Mouse (Mus musculus): ENCODE results near the gene Stxbp5. TPM values are rescaled to one million over a fixed set of nuclear protein-coding genes. Genes with fewer than 3 reads are reported as not detected.

Gene Stxbp5
- total RNA-seq, 1 experiment = 4.4 TPM

DNA sequence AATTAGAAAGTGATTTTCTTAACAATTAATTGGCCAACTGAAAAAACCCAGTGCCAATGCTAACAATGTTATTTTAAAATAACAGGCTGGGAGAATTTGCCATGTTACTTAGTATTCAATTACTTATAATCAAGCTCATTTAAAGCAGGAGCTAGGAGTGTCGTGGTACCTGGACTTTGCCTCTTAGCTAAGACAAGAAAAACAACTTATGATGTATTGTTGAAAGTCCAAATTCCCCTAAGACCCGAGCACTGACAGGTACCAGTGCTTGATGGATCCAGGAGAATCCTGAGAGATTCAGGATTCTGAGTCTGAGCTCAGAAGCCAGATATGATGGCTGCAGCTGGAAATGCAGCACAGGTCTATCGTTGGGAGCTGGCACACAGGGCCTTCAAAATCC, 71.1 kb downstream of the Stxbp5 start:
- Histone ChIP-seq H3K4me1 (ENCODE audit: control insufficient read depth in 2 of 2, insufficient read depth in 2 of 2, low read length in 2 of 2, poor library complexity in 1 of 2) (peaks cover 0 to 2% of the 10 kb centered on the region in 2 experiments; a peak in 2 of 4 replicates), H3K9me3 (ENCODE audit: control insufficient read depth, insufficient read depth, low read depth, low read length) (no peaks in the 10 kb centered on the region), H3K27ac (ENCODE audit: insufficient read depth, low read depth, low read length, poor library complexity, severe bottlenecking) (no peak overlapping the region), H3K9ac (ENCODE audit: insufficient read depth, low read depth, low read length, poor library complexity, severe bottlenecking) (no peak overlapping the region), H3K4me3 (ENCODE audit: insufficient read depth in 1 of 2, low read depth in 1 of 2, low read length in 2 of 2, poor library complexity in 1 of 2, severe bottlenecking in 1 of 2) (no peak overlapping the region), H3K36me3 (ENCODE audit: control insufficient read depth, insufficient read depth, low read length, poor library complexity, severe bottlenecking) (no peaks in the 10 kb centered on the region)
- in situ Hi-C loops (cut with MboI; ENCODE audit: low sequenced_read_pairs in 2 of 2, unreplicated experiment in 2 of 2) = no loop called here
- no peak for DNase-seq (ENCODE audit: low read depth, low spot score)
- TF ChIP-seq ZC3H11A (IDR thresholded peaks at IDR 0.05; ENCODE audit: borderline replicate concordance, low read depth, low read length) (no peak), MAFK (IDR thresholded peaks at IDR 0.05; ENCODE audit: insufficient read depth, low read depth, low read length) (no peak), CHD2 (IDR thresholded peaks at IDR 0.05; ENCODE audit: low read depth, low read length) (no peak), HCFC1 (IDR thresholded peaks at IDR 0.05; ENCODE audit: borderline replicate concordance, insufficient read depth, low read length) (no peak), ZNF384 (IDR thresholded peaks at IDR 0.05; ENCODE audit: low read depth, low read length) (no peak)

DNA sequence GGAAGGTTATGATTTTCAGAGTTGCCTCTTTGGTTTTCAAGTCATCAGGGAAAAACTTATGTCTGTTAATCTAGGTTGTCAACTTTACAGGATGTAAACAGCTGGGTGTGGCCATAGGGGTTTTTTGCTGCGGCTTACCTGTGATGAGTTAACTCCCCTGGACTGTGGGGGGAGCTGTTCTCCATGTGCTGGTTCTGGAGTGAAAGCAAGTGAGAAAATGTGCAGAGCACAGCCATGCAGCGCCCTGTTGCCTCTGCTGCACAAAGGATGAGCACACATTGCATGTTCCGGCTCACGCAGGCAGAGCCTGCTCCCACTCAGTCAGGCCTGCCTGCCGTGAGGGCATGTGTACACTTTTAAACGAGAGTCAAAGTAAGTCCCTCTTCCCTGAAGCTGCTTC, 79.6 kb downstream of the Stxbp5 start:
- in situ Hi-C loops (cut with MboI; ENCODE audit: low sequenced_read_pairs in 2 of 2, unreplicated experiment in 2 of 2) = loop anchor here in 1 of 2 experiments (25.0 kb wide), 1 partner anchor 491 kb away; no protein-coding TSS in a partner anchor
- no peaks in the 10 kb centered on the region for H3K4me1 ChIP-seq (ENCODE audit: control insufficient read depth in 2 of 2, insufficient read depth in 2 of 2, low read length in 2 of 2, poor library complexity in 1 of 2)
- H3K27ac ChIP-seq (ENCODE audit: insufficient read depth, low read depth, low read length, poor library complexity, severe bottlenecking) = no peak overlapping the region
- no peaks in the 10 kb centered on the region for H3K9me3 ChIP-seq (ENCODE audit: control insufficient read depth, insufficient read depth, low read depth, low read length)
- no peak for DNase-seq (ENCODE audit: low read depth, low spot score)
- H3K4me3 ChIP-seq (ENCODE audit: insufficient read depth in 1 of 2, low read depth in 1 of 2, low read length in 2 of 2, poor library complexity in 1 of 2, severe bottlenecking in 1 of 2) = no peak overlapping the region
- TF ChIP-seq ZNF384 (IDR thresholded peaks at IDR 0.05; ENCODE audit: low read depth, low read length) (no peak), MAFK (IDR thresholded peaks at IDR 0.05; ENCODE audit: insufficient read depth, low read depth, low read length) (no peak), ZC3H11A (IDR thresholded peaks at IDR 0.05; ENCODE audit: borderline replicate concordance, low read depth, low read length) (no peak), CHD2 (IDR thresholded peaks at IDR 0.05; ENCODE audit: low read depth, low read length) (no peak), HCFC1 (IDR thresholded peaks at IDR 0.05; ENCODE audit: borderline replicate concordance, insufficient read depth, low read length) (no peak)
- no peak overlapping the region for H3K9ac ChIP-seq (ENCODE audit: insufficient read depth, low read depth, low read length, poor library complexity, severe bottlenecking)
- H3K36me3 ChIP-seq (ENCODE audit: control insufficient read depth, insufficient read depth, low read length, poor library complexity, severe bottlenecking) = no peaks in the 10 kb centered on the region

DNA sequence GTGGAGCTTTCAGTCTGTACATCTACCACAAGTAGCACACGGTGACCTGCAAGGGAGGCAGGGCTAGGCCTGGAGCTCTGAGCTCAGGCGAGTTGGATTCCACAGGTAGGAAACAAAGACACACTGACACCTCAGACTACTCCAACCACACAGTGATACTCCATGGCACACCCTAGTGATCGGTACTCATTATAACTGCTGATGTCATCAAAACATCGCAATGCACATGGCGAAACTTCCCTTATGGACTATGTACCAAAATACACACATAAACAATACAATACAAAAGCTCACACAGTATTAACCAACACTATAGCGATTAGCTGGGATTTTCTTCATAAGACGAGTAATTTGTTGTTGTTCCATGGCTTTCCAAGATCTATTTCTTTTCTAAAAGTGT, 82.3 kb downstream of the Stxbp5 start:
- H3K36me3 ChIP-seq (ENCODE audit: control insufficient read depth, insufficient read depth, low read length, poor library complexity, severe bottlenecking) = no peaks in the 10 kb centered on the region
- TF ChIP-seq ZC3H11A (IDR thresholded peaks at IDR 0.05; ENCODE audit: borderline replicate concordance, low read depth, low read length) = no peak
- TF ChIP-seq MAFK (IDR thresholded peaks at IDR 0.05; ENCODE audit: insufficient read depth, low read depth, low read length) = peak; percentile 83
- TF ChIP-seq CHD2 (IDR thresholded peaks at IDR 0.05; ENCODE audit: low read depth, low read length) = no peak
- no peak for TF ChIP-seq ZNF384 (IDR thresholded peaks at IDR 0.05; ENCODE audit: low read depth, low read length)
- in situ Hi-C loops (cut with MboI; ENCODE audit: low sequenced_read_pairs in 2 of 2, unreplicated experiment in 2 of 2) = loop anchor here in 1 of 2 experiments (25.0 kb wide), 1 partner anchor 494 kb away; no protein-coding TSS in a partner anchor
- no peak overlapping the region for H3K27ac ChIP-seq (ENCODE audit: insufficient read depth, low read depth, low read length, poor library complexity, severe bottlenecking)
- H3K9me3 ChIP-seq (ENCODE audit: control insufficient read depth, insufficient read depth, low read depth, low read length) = no peaks in the 10 kb centered on the region
- no peak overlapping the region for H3K9ac ChIP-seq (ENCODE audit: insufficient read depth, low read depth, low read length, poor library complexity, severe bottlenecking)
- no peaks in the 10 kb centered on the region for H3K4me1 ChIP-seq (ENCODE audit: control insufficient read depth in 2 of 2, insufficient read depth in 2 of 2, low read length in 2 of 2, poor library complexity in 1 of 2)
- no peak for DNase-seq (ENCODE audit: low read depth, low spot score)
- H3K4me3 ChIP-seq (ENCODE audit: insufficient read depth in 1 of 2, low read depth in 1 of 2, low read length in 2 of 2, poor library complexity in 1 of 2, severe bottlenecking in 1 of 2) = no peak overlapping the region

DNA sequence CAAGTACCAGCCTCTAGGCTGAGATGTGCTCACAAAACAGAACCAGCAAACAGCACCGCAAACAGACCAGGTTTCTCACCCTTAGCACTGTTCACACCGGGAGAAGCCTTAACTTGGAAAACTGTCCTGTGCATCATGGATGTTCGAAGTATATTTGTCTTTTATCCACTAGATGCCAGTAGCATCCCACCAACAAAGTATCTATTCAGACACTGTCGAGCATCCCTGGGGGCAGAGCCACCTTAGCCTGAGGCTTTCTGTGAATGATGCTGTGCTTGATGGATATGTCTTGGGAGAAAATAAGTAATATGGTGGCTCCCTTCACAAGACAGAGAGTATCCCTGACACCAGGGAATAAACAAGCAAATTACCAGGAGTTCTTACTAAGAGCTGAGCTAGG, 87.0 kb downstream of the Stxbp5 start:
- H3K4me1 ChIP-seq (ENCODE audit: control insufficient read depth in 2 of 2, insufficient read depth in 2 of 2, low read length in 2 of 2, poor library complexity in 1 of 2) = no peaks in the 10 kb centered on the region
- in situ Hi-C loops (cut with MboI; ENCODE audit: low sequenced_read_pairs in 2 of 2, unreplicated experiment in 2 of 2) = loop anchor here in 1 of 2 experiments (25.0 kb wide), 1 partner anchor 498 kb away; no protein-coding TSS in a partner anchor
- no peak overlapping the region for H3K27ac ChIP-seq (ENCODE audit: insufficient read depth, low read depth, low read length, poor library complexity, severe bottlenecking)
- no peaks in the 10 kb centered on the region for H3K36me3 ChIP-seq (ENCODE audit: control insufficient read depth, insufficient read depth, low read length, poor library complexity, severe bottlenecking)
- H3K9me3 ChIP-seq (ENCODE audit: control insufficient read depth, insufficient read depth, low read depth, low read length) = no peaks in the 10 kb centered on the region
- TF ChIP-seq ZNF384 (IDR thresholded peaks at IDR 0.05; ENCODE audit: low read depth, low read length) (no peak), MAFK (IDR thresholded peaks at IDR 0.05; ENCODE audit: insufficient read depth, low read depth, low read length) (no peak), CHD2 (IDR thresholded peaks at IDR 0.05; ENCODE audit: low read depth, low read length) (no peak), HCFC1 (IDR thresholded peaks at IDR 0.05; ENCODE audit: borderline replicate concordance, insufficient read depth, low read length) (no peak), ZC3H11A (IDR thresholded peaks at IDR 0.05; ENCODE audit: borderline replicate concordance, low read depth, low read length) (no peak)
- H3K9ac ChIP-seq (ENCODE audit: insufficient read depth, low read depth, low read length, poor library complexity, severe bottlenecking) = no peak overlapping the region
- no peak overlapping the region for H3K4me3 ChIP-seq (ENCODE audit: insufficient read depth in 1 of 2, low read depth in 1 of 2, low read length in 2 of 2, poor library complexity in 1 of 2, severe bottlenecking in 1 of 2)
- DNase-seq (ENCODE audit: low read depth, low spot score) = no peak

- in situ Hi-C loops (cut with MboI; ENCODE audit: low sequenced_read_pairs in 2 of 2, unreplicated experiment in 2 of 2) = loop anchor here in 1 of 2 experiments (25.0 kb wide), 1 partner anchor 505 kb away; no protein-coding TSS in a partner anchor
- Histone ChIP-seq H3K4me1 (ENCODE audit: control insufficient read depth in 2 of 2, insufficient read depth in 2 of 2, low read length in 2 of 2, poor library complexity in 1 of 2) (peaks cover 0 to 5% of the 10 kb centered on the region in 2 experiments), H3K4me3 (ENCODE audit: insufficient read depth in 1 of 2, low read depth in 1 of 2, low read length in 2 of 2, poor library complexity in 1 of 2, severe bottlenecking in 1 of 2) (no peak overlapping the region), H3K27ac (ENCODE audit: insufficient read depth, low read depth, low read length, poor library complexity, severe bottlenecking) (no peak overlapping the region), H3K9ac (ENCODE audit: insufficient read depth, low read depth, low read length, poor library complexity, severe bottlenecking) (no peak overlapping the region), H3K36me3 (ENCODE audit: control insufficient read depth, insufficient read depth, low read length, poor library complexity, severe bottlenecking) (no peaks in the 10 kb centered on the region), H3K9me3 (ENCODE audit: control insufficient read depth, insufficient read depth, low read depth, low read length) (no peaks in the 10 kb centered on the region)
- no peak for TF ChIP-seq HCFC1 (IDR thresholded peaks at IDR 0.05; ENCODE audit: borderline replicate concordance, insufficient read depth, low read length)
- no peak for TF ChIP-seq ZNF384 (IDR thresholded peaks at IDR 0.05; ENCODE audit: low read depth, low read length)
- no peak for TF ChIP-seq ZC3H11A (IDR thresholded peaks at IDR 0.05; ENCODE audit: borderline replicate concordance, low read depth, low read length)
- no peak for TF ChIP-seq MAFK (IDR thresholded peaks at IDR 0.05; ENCODE audit: insufficient read depth, low read depth, low read length)
- no peak for TF ChIP-seq CHD2 (IDR thresholded peaks at IDR 0.05; ENCODE audit: low read depth, low read length)
- DNase-seq (ENCODE audit: low read depth, low spot score) = no peak
Observed at GRCm38 (mm10) chr10:9807596-9807995, 93.3 kb downstream of the Stxbp5 start.

Measured in ES-E14 (cell line).